Mouse (Mus musculus) CH12.LX (cell line): ENCODE measurements around the gene Slc12a5.

ENCODE experiments used
- CTCF ChIP-seq, 2 experiments: IDR thresholded peaks in 1 of 2; conservative IDR thresholded peaks in 1 of 2; 2 replicates each; pipeline ENCODE4 v1.5.1; 2011 to 2012; ENCODE audit warnings: low read depth in 2 of 2, low read length in 2 of 2, improper control_type of control experiment in 1 of 2, inconsistent platforms in 1 of 2, mild to moderate bottlenecking in 1 of 2, moderate library complexity in 1 of 2
- HCFC1 ChIP-seq: IDR thresholded peaks from 2 replicates; pipeline ENCODE4 v1.6.1; 2012; ENCODE audit warnings: low read depth, mild to moderate bottlenecking, inconsistent platforms, low read length, improper control_type of control experiment
- MYC ChIP-seq: IDR thresholded peaks from 2 replicates; pipeline ENCODE4 v1.6.1; 2011; ENCODE audit warnings: low read depth, mild to moderate bottlenecking, improper control_type of control experiment, low read length
- POLR2A ChIP-seq: IDR thresholded peaks from 2 replicates; pipeline ENCODE4 v1.6.1; 2011; ENCODE audit warnings: low read depth, mild to moderate bottlenecking, improper control_type of control experiment, low read length
- RCOR1 ChIP-seq: conservative IDR thresholded peaks from 2 replicates; pipeline ENCODE4 v1.6.1; 2012; ENCODE audit warnings: low read depth, mild to moderate bottlenecking, inconsistent platforms, low read length, improper control_type of control experiment
- TBP ChIP-seq: conservative IDR thresholded peaks from 2 replicates; pipeline ENCODE4 v1.6.1; 2011; ENCODE audit warnings: low read depth, low read length, improper control_type of control experiment
- USF1 ChIP-seq: IDR thresholded peaks from 2 replicates; pipeline ENCODE4 v1.6.1; 2014; ENCODE audit warnings: low read depth, mild to moderate bottlenecking, inconsistent platforms, low read length, improper control_type of control experiment
- ZKSCAN1 ChIP-seq: IDR thresholded peaks from 2 replicates; pipeline ENCODE4 v1.6.1; 2012; ENCODE audit warnings: low read depth, inconsistent platforms, low read length, improper control_type of control experiment, borderline replicate concordance
- ZMIZ1 ChIP-seq: IDR thresholded peaks from 2 replicates; pipeline ENCODE4 v1.6.1; 2012; ENCODE audit warnings: low read depth, mild to moderate bottlenecking, inconsistent platforms, low read length, improper control_type of control experiment

- no peak for TF ChIP-seq RCOR1
- no peak for TF ChIP-seq ZMIZ1
- TF ChIP-seq CTCF (conservative IDR thresholded peaks at IDR 0.05 in 1 of 2, IDR thresholded peaks at IDR 0.05 in 1 of 2; ENCODE audit: low read depth in 2 of 2, low read length in 2 of 2) = no peak
- no peak for TF ChIP-seq TBP
- no peak for TF ChIP-seq MYC
- no peak for TF ChIP-seq POLR2A
- TF ChIP-seq HCFC1 = no peak
- TF ChIP-seq USF1 = no peak
- no peak for TF ChIP-seq ZKSCAN1
Observed at GRCm38 (mm10) chr2:164972646-164973045, 12.0 kb downstream of the Slc12a5 start.
